Mouse (Mus musculus): ENCODE measurements at regions not wholly inside any gene's neighbourhood (a gene's known extent, or its start where the extent isn't known, plus 50 kb on each side); places are given as distances from the start of the nearest gene placed in this dataset.

DNA sequence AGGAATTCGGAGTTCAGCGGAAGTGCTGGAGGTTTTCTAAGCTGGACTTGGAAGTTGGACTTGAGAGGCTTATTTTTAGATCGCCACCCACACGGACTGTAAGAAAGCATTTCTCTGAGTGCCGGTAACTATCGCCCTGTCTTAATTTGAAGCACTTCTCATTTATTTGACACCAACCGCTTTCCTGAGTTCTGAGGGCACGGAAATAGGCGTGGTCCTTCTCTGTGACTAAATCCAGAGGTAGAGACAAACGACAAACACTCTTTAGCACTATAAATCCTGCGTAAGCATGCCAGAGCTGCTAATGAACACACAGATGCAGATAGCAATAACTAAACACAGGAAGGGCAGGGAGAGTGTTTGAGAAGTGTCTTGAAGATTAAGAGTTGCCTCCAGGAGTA is 156.7 kb upstream of the Pln start:
- no peak for TF ChIP-seq POLR2A (IDR thresholded peaks at IDR 0.05; ENCODE audit: borderline replicate concordance, extremely low read depth, insufficient read depth, insufficient read length, poor library complexity, severe bottlenecking)
- no peak for TF ChIP-seq CTCF (IDR thresholded peaks at IDR 0.05; ENCODE audit: borderline replicate concordance, extremely low read depth, insufficient read depth, insufficient read length)
